Mouse (Mus musculus) limb, embryonic 14.5 days (tissue): ENCODE measurements around the gene Cln6. TPM values are rescaled to one million over a fixed set of nuclear protein-coding genes. Genes with fewer than 3 reads are reported as not detected.

Experiments
- ATAC-seq: fragments of 200-750 bp; cut with Nextera tagmentation; 2 replicates; pipeline ENCODE4 v1.8.0; 2017; ENCODE audit warnings: low read depth, moderate number of reproducible peaks, moderate TSS enrichment; ENCODE audit not compliant: low FRiP score
- DNase-seq: peaks from one replicate; pipeline ENCODE4 v3.0.0-alpha.2; 2015; ENCODE audit warnings: low spot score
- H3K27ac ChIP-seq: fragments of 300-500 bp; sonication (generic); replicated peaks from 2 replicates; pipeline ENCODE4 v1.5.1; 2014; ENCODE audit warnings: low read depth, mild to moderate bottlenecking, low read length, moderate library complexity, mixed read lengths
- H3K27me3 ChIP-seq: fragments of 300-500 bp; sonication (generic); 2 replicates; pipeline ENCODE4 v1.6.1; 2014; ENCODE audit warnings: low read length, mixed read lengths; ENCODE audit not compliant: control insufficient read depth, insufficient read depth
- H3K36me3 ChIP-seq: fragments of 300-500 bp; sonication (generic); 2 replicates; pipeline ENCODE4 v1.6.1; 2014; ENCODE audit warnings: mild to moderate bottlenecking, low read length, moderate library complexity, mixed read lengths; ENCODE audit not compliant: control insufficient read depth, insufficient read depth
- H3K4me1 ChIP-seq: fragments of 300-500 bp; sonication (generic); 2 replicates; pipeline ENCODE4 v1.6.1; 2014; ENCODE audit warnings: antibody characterized with exemption, low read length, mixed read lengths; ENCODE audit not compliant: control insufficient read depth, insufficient read depth
- H3K4me2 ChIP-seq: fragments of 300-500 bp; sonication (generic); replicated peaks from 2 replicates; pipeline ENCODE4 v1.6.1; 2014; ENCODE audit warnings: low read depth, mild to moderate bottlenecking, low read length, moderate library complexity; ENCODE audit not compliant: severe bottlenecking
- H3K4me3 ChIP-seq: fragments of 300-500 bp; sonication (generic); replicated peaks from 2 replicates; pipeline ENCODE4 v1.5.1; 2014; ENCODE audit warnings: low read length
- H3K9ac ChIP-seq: fragments of 300-500 bp; sonication (generic); 2 replicates; pipeline ENCODE4 v1.6.1; 2014; ENCODE audit warnings: mild to moderate bottlenecking, low read depth, low read length, moderate library complexity; ENCODE audit not compliant: severe bottlenecking
- H3K9me3 ChIP-seq: fragments of 300-500 bp; sonication (generic); 2 replicates; pipeline ENCODE4 v1.6.1; 2016; ENCODE audit warnings: low read length; ENCODE audit not compliant: control insufficient read depth
- POLR2A ChIP-seq: fragments of 200-500 bp; IDR thresholded peaks from 2 replicates; pipeline ENCODE4 v1.8.0; 2012; ENCODE audit warnings: inconsistent platforms, mild to moderate bottlenecking, moderate library complexity, borderline replicate concordance; ENCODE audit not compliant: insufficient read depth, insufficient read length; ENCODE audit errors: extremely low read depth
- WGBS: fragments of 180-500 bp; shearing (Covaris S2); extraction: QIAGEN DNeasy Blood & Tissue Kit; methylation state at CpG from one replicate; pipeline ENCODE4 v1.1.7; 2014; 5-methylcytosine and 5-hydroxymethylcytosine counted together
- polyA plus RNA-seq, 2 experiments: library from polyadenylated mRNA; depleted of rRNA in 1 of 2; stranded (reverse) in 1 of 2; unstranded in 1 of 2; fragments of >200 nt; fragmentation: Nextera tagmentation in 1 of 2; extraction: Ambion mirVana in 1 of 2; gene quantifications; 2 replicates each; pipeline versions ENCODE4 v1.2.1 to v1.2.3; 2012 to 2014

Gene Cln6
- polyA plus RNA-seq, 2 experiments = 25.6 to 57.5 TPM

GRCm38 (mm10) chr9:62834906-62835305 lies 3.7 kb upstream of the Cln6 start:
- no peak overlapping the region for H3K4me2 ChIP-seq
- no peaks in the 10 kb centered on the region for H3K9me3 ChIP-seq
- H3K36me3 ChIP-seq = no peaks in the 10 kb centered on the region
- no peak for ATAC-seq
- DNase-seq = no peak
- H3K27ac ChIP-seq = no peak overlapping the region
- no peaks in the 10 kb centered on the region for H3K27me3 ChIP-seq
- H3K9ac ChIP-seq = no peak overlapping the region
- TF ChIP-seq POLR2A = no peak
- 84% methylated on average over 5 of the region's 5 CpGs for WGBS
- no peak overlapping the region for H3K4me3 ChIP-seq
- peaks cover 7% of the 10 kb centered on the region; the same call in 1 of the 2 replicates for H3K4me1 ChIP-seq

GRCm38 (mm10) chr9:62835705-62836446 lies 2.7 kb upstream of the Cln6 start:
- Histone ChIP-seq H3K9me3 (no peaks in the 10 kb centered on the region), H3K4me3 (no peak overlapping the region), H3K9ac (no peak overlapping the region), H3K27ac (no peak overlapping the region), H3K27me3 (no peaks in the 10 kb centered on the region), H3K4me1 (peaks cover 8% of the 10 kb centered on the region; the same call in 1 of the 2 replicates), H3K4me2 (no peak overlapping the region), H3K36me3 (no peaks in the 10 kb centered on the region)
- no peak for ATAC-seq
- DNase-seq = no peak
- no peak for TF ChIP-seq POLR2A
- 49% methylated on average over 4 of the region's 4 CpGs for WGBS

GRCm38 (mm10) chr9:62837611-62838010 lies 974 bp upstream of the Cln6 start:
- DNase-seq = no peak
- Histone ChIP-seq H3K27me3 (no peaks in the 10 kb centered on the region), H3K4me3 (no peak overlapping the region), H3K27ac (0 out of 2 replicates have a peak overlapping the region, but pooled peaks have one; percentile 2), H3K9ac (no peak overlapping the region), H3K9me3 (no peaks in the 10 kb centered on the region), H3K4me1 (peaks cover 8% of the 10 kb centered on the region; the same call in 1 of the 2 replicates), H3K4me2 (0 out of 2 replicates have a peak overlapping the region, but pooled peaks have one; percentile 92), H3K36me3 (no peaks in the 10 kb centered on the region)
- no peak for TF ChIP-seq POLR2A
- no peak for ATAC-seq
- 41% methylated on average over 3 of the region's 3 CpGs for WGBS

- Histone ChIP-seq H3K4me3 (peak overlapping the region; percentile 67), H3K4me1 (peaks cover 8% of the 10 kb centered on the region; the same call in 1 of the 2 replicates), H3K27ac (0 out of 2 replicates have a peak overlapping the region, but pooled peaks have one; percentile 2), H3K36me3 (no peaks in the 10 kb centered on the region), H3K27me3 (no peaks in the 10 kb centered on the region), H3K9ac (no peak overlapping the region), H3K9me3 (no peaks in the 10 kb centered on the region), H3K4me2 (peak overlapping the region; percentile 92)
- no peak for DNase-seq
- no peak for TF ChIP-seq POLR2A
- WGBS = 16% methylated on average over 8 of the region's 8 CpGs
- ATAC-seq = peak; percentile 10; the same call in 1 of the 2 replicates
Measured at GRCm38 (mm10) chr9:62838146-62838505, 459 bp upstream of the Cln6 start.

GRCm38 (mm10) chr9:62839172-62839770 lies 686 bp downstream of the Cln6 start:
- peak overlapping the region; percentile 67 for H3K4me3 ChIP-seq
- no peaks in the 10 kb centered on the region for H3K36me3 ChIP-seq
- peaks cover 8% of the 10 kb centered on the region; the same call in 1 of the 2 replicates for H3K4me1 ChIP-seq
- no peak; the same call in 1 of the 2 replicates for ATAC-seq
- H3K9me3 ChIP-seq = no peaks in the 10 kb centered on the region
- H3K9ac ChIP-seq = peak overlapping the region; percentile 82
- peak; percentile 15 for DNase-seq
- no peak for TF ChIP-seq POLR2A
- no peaks in the 10 kb centered on the region for H3K27me3 ChIP-seq
- 13% methylated on average over 14 of the region's 14 CpGs for WGBS
- H3K27ac ChIP-seq = peak overlapping the region; percentile 83
- H3K4me2 ChIP-seq = peak overlapping the region; percentile 92
